Mouse (Mus musculus) myocyte (in vitro differentiated cells): ENCODE results near the gene A930002H24Rik. TPM values are rescaled to one million over a fixed set of nuclear protein-coding genes. Genes with fewer than 3 reads are reported as not detected.

Experiments
- H3K27me3 ChIP-seq: one replicate; pipeline ENCODE4 v1.6.1; 2011; ENCODE audit not compliant: control insufficient read depth, insufficient read depth, insufficient read length
- H3K36me3 ChIP-seq: one replicate; pipeline ENCODE4 v1.6.1; 2011; ENCODE audit not compliant: control insufficient read depth, insufficient read depth
- H3K4me2 ChIP-seq: one replicate; pipeline ENCODE4 v1.6.1; 2011; ENCODE audit warnings: low read depth, control low read depth
- H3K4me3 ChIP-seq: one replicate; pipeline ENCODE4 v1.5.1; 2011; ENCODE audit warnings: mild to moderate bottlenecking, control low read depth, moderate library complexity
- H3K79me2 ChIP-seq: one replicate; pipeline ENCODE4 v1.6.1; 2011; ENCODE audit not compliant: control insufficient read depth, insufficient read depth
- H3ac ChIP-seq: one replicate; pipeline ENCODE4 v1.6.1; 2011; ENCODE audit not compliant: control insufficient read depth, insufficient read length
- CEBPB ChIP-seq: IDR thresholded peaks from 2 replicates; pipeline ENCODE4 v1.6.1; 2011; ENCODE audit warnings: mild to moderate bottlenecking, moderate library complexity; ENCODE audit not compliant: poor library complexity, insufficient read depth, severe bottlenecking
- E2F4 ChIP-seq: IDR thresholded peaks from one replicate; pipeline ENCODE4 v1.6.1; 2011; ENCODE audit warnings: mild to moderate bottlenecking, control low read depth, moderate library complexity; ENCODE audit not compliant: insufficient read depth
- MAX ChIP-seq: IDR thresholded peaks from one replicate; pipeline ENCODE4 v1.6.1; 2011; ENCODE audit warnings: low read depth, mild to moderate bottlenecking, control low read depth
- MYOD1 ChIP-seq, 3 experiments: IDR thresholded peaks; one replicate each; pipeline ENCODE4 v1.6.1; 2011; ENCODE audit warnings: control low read depth in 2 of 3, low read depth in 2 of 3, mild to moderate bottlenecking in 2 of 3, moderate library complexity in 1 of 3; ENCODE audit not compliant: insufficient read length in 2 of 3, control insufficient read depth in 1 of 3
- MYOG ChIP-seq, 3 experiments: IDR thresholded peaks; one replicate each; pipeline ENCODE4 v1.6.1; 2011; ENCODE audit warnings: control low read depth in 2 of 3, low read depth in 2 of 3, mild to moderate bottlenecking in 2 of 3; ENCODE audit not compliant: insufficient read length in 2 of 3, control insufficient read depth in 1 of 3, insufficient read depth in 1 of 3
- POLR2A ChIP-seq: IDR thresholded peaks from one replicate; pipeline ENCODE4 v1.6.1; 2011; ENCODE audit warnings: low read depth, mild to moderate bottlenecking, control low read depth, moderate library complexity; ENCODE audit not compliant: insufficient read length
- POLR2AphosphoS2 ChIP-seq: IDR thresholded peaks from one replicate; pipeline ENCODE4 v1.6.1; 2011; ENCODE audit warnings: low read depth, control low read depth; ENCODE audit not compliant: insufficient read length
- REST ChIP-seq: IDR thresholded peaks from one replicate; pipeline ENCODE4 v1.6.1; 2011; ENCODE audit warnings: mild to moderate bottlenecking, control low read depth, moderate library complexity; ENCODE audit not compliant: insufficient read depth, insufficient read length
- SRF ChIP-seq: IDR thresholded peaks from one replicate; pipeline ENCODE4 v1.6.1; 2011; ENCODE audit warnings: low read depth; ENCODE audit not compliant: control insufficient read depth, insufficient read length
- TCF12 ChIP-seq: IDR thresholded peaks from one replicate; pipeline ENCODE4 v1.6.1; 2011; ENCODE audit warnings: mild to moderate bottlenecking, control low read depth; ENCODE audit not compliant: poor library complexity, insufficient read depth, severe bottlenecking
- TCF3 ChIP-seq: IDR thresholded peaks from one replicate; pipeline ENCODE4 v1.6.1; 2011; ENCODE audit warnings: low read depth, control low read depth; ENCODE audit not compliant: insufficient read length
- USF1 ChIP-seq: IDR thresholded peaks from one replicate; pipeline ENCODE4 v1.6.1; 2011; ENCODE audit warnings: low read depth, mild to moderate bottlenecking, control low read depth, moderate library complexity
- polyA plus RNA-seq: library from polyadenylated mRNA; unstranded; fragments of >200 nt; fragmentation: generic; extraction: Trizol; gene quantifications from one replicate; pipeline ENCODE4 v1.2.1, GENCODE M21; 2012; ENCODE audit warnings: missing spikeins

The A930002H24Rik gene
- polyA plus RNA-seq, 1 experiment = 1.6 TPM

DNA sequence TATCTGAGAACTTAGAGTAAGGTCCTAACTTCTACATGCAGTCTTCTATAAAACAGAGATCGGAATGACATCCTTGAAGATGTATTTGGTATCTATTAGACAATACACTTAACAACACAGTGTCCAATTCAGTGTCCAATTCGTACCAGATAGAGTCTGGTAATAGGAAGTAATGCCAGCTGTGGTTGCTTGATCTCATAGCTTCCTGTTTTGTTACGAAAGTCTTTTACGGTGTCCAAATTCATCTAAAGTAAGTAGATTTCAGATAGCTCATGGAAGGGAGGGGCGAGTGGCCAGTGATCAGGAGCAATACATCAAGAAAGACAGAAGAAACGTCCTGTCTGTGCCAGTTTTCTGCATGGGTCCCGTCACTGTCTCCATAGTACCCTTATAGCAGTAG, 36.8 kb downstream of the A930002H24Rik start:
- Histone ChIP-seq H3K36me3 (no peaks in the 10 kb centered on the region), H3K27me3 (no peaks in the 10 kb centered on the region), H3K79me2 (no peaks in the 10 kb centered on the region), H3K4me2 (no peak overlapping the region), H3K4me3 (no peak overlapping the region), H3ac (no peak overlapping the region)
- TF ChIP-seq MYOG (IDR thresholded peaks at IDR 0.05; ENCODE audit: control insufficient read depth in 1 of 3, insufficient read depth in 1 of 3, insufficient read length in 2 of 3, low read depth in 2 of 3) (no peak), SRF (no peak), REST (no peak), TCF3 (no peak), TCF12 (no peak), CEBPB (no peak), E2F4 (no peak), MAX (no peak), USF1 (no peak), MYOD1 (IDR thresholded peaks at IDR 0.05; ENCODE audit: control insufficient read depth in 1 of 3, insufficient read length in 2 of 3, low read depth in 2 of 3) (no peak), POLR2AphosphoS2 (no peak), POLR2A (no peak)

DNA sequence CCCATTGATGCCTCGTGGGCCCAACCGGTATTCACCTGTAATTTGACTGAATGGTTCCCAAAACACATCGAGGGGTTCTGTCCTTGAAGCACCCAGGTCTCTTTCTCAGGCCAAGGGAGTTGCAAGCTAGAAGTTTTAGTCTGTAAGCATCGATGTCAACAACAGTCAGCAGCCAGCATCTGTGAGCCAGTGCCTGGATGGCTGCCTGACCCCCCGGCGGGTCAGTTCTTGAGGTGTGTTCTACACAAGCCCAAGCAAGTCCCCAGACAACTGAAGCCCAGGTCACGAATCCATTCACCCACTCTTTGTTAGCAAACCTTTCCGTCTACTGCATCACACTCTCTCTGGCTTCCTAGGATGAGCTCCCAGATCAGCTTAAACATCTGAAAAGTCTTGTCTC, 37.4 kb downstream of the A930002H24Rik start:
- Histone ChIP-seq H3K79me2 (no peaks in the 10 kb centered on the region), H3K36me3 (no peaks in the 10 kb centered on the region), H3K27me3 (no peaks in the 10 kb centered on the region), H3K4me2 (no peak overlapping the region), H3K4me3 (no peak overlapping the region), H3ac (no peak overlapping the region)
- TF ChIP-seq E2F4 (no peak), POLR2AphosphoS2 (no peak), MYOD1 (IDR thresholded peaks at IDR 0.05; ENCODE audit: control insufficient read depth in 1 of 3, insufficient read length in 2 of 3, low read depth in 2 of 3) (no peak), POLR2A (no peak), MYOG (IDR thresholded peaks at IDR 0.05; ENCODE audit: control insufficient read depth in 1 of 3, insufficient read depth in 1 of 3, insufficient read length in 2 of 3, low read depth in 2 of 3) (no peak)

DNA sequence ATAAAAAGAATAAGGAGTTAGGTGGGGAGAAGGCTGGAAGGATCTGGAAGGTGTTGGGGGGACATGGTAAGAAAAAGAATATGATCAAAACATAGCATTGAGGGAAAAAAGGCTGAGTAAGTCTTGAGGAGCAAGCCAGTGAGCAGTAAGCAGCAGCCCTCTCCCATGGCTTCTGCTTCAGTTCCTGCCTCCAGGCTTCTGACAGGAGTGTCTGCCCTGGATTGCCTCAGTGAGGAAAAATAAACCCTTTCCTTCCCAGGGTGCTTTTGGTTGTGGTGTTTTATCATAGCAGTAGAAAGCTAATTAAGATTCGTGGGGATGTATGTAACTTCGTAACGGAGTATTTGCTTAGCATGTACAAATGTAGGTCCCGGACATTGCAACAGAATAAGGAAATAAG, 39.5 kb downstream of the A930002H24Rik start:
- Histone ChIP-seq H3K79me2 (no peaks in the 10 kb centered on the region), H3K4me3 (no peak overlapping the region), H3K4me2 (no peak overlapping the region), H3ac (no peak overlapping the region), H3K27me3 (no peaks in the 10 kb centered on the region), H3K36me3 (no peaks in the 10 kb centered on the region)
- TF ChIP-seq MYOG (IDR thresholded peaks at IDR 0.05; ENCODE audit: control insufficient read depth in 1 of 3, insufficient read depth in 1 of 3, insufficient read length in 2 of 3, low read depth in 2 of 3) (no peak), USF1 (no peak), POLR2AphosphoS2 (no peak), REST (no peak), MYOD1 (IDR thresholded peaks at IDR 0.05; ENCODE audit: control insufficient read depth in 1 of 3, insufficient read length in 2 of 3, low read depth in 2 of 3) (no peak), TCF12 (no peak), TCF3 (no peak), POLR2A (no peak), E2F4 (no peak), MAX (no peak), CEBPB (no peak), SRF (no peak)

DNA sequence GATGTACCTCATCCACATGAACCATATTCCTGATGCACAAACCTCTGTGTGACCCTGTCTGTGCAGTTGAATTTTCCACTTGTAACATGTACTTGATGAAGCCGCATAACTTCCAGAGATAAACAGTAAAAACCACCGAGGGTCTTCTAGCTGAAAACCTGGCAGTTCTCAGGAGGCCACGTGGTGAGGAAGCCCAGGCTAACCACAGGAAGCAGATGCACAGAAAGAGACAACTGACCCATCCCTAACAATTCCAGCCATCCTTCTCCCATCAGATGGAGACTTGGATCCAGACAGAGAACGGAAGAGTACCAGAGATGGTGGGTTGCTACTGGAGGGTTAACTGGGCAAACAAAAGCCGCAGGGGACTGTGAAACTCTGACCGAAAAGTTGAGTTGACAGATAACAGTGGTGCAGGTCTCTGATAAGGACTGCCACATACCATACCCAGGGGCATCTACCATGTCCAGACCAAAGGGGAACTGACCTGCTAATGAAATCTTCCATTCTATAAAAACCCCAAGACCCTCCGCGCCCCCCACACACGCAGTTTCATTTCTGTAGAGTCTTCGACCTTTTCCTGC, 45.1 kb downstream of the A930002H24Rik start:
- H3ac ChIP-seq = no peak overlapping the region
- H3K79me2 ChIP-seq = no peaks in the 10 kb centered on the region
- H3K4me2 ChIP-seq = no peak overlapping the region
- no peaks in the 10 kb centered on the region for H3K27me3 ChIP-seq
- no peaks in the 10 kb centered on the region for H3K36me3 ChIP-seq
- TF ChIP-seq MAX (no peak), MYOG (IDR thresholded peaks at IDR 0.05; ENCODE audit: control insufficient read depth in 1 of 3, insufficient read depth in 1 of 3, insufficient read length in 2 of 3, low read depth in 2 of 3) (no peak), MYOD1 (IDR thresholded peaks at IDR 0.05; ENCODE audit: control insufficient read depth in 1 of 3, insufficient read length in 2 of 3, low read depth in 2 of 3) (no peak), REST (no peak), POLR2AphosphoS2 (no peak), TCF3 (no peak), SRF (no peak), E2F4 (no peak), POLR2A (no peak), USF1 (no peak), CEBPB (no peak), TCF12 (no peak)
- no peak overlapping the region for H3K4me3 ChIP-seq

DNA sequence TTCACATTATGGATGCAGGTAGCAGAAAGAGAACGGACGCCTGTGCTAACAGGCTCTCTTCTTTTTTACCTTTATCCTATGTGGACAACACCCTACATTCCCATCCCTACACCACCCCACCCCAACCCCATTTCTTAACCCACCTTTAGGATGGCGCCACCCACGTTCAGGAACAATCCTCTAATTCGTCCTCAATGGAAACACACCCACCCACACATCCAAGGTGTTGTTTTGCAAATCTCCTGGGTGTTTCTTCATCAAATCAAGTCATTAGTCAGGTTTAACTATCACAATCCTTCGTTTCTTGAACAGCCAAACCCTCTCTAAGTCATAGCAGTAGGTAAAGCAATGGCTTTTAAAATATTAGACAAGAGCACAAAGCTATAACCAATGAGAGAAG, 50.0 kb downstream of the A930002H24Rik start:
- TF ChIP-seq SRF (no peak), REST (no peak)
- no peaks in the 10 kb centered on the region for H3K79me2 ChIP-seq

More for the DNA sequence above, 50.0 kb downstream of the A930002H24Rik start:
- H3K4me3 ChIP-seq = no peak overlapping the region
- no peaks in the 10 kb centered on the region for H3K27me3 ChIP-seq
- H3K36me3 ChIP-seq = no peaks in the 10 kb centered on the region
- no peak overlapping the region for H3K4me2 ChIP-seq
- no peak overlapping the region for H3ac ChIP-seq

Other genes starting within 250 kb of the A930002H24Rik start
- gene Fer, start 729 bp downstream of the A930002H24Rik start, polyA plus RNA-seq = 10.9 TPM